Mouse (Mus musculus): Measurements from ENCODE around the gene Ino80b.

The Ino80b gene

DNA sequence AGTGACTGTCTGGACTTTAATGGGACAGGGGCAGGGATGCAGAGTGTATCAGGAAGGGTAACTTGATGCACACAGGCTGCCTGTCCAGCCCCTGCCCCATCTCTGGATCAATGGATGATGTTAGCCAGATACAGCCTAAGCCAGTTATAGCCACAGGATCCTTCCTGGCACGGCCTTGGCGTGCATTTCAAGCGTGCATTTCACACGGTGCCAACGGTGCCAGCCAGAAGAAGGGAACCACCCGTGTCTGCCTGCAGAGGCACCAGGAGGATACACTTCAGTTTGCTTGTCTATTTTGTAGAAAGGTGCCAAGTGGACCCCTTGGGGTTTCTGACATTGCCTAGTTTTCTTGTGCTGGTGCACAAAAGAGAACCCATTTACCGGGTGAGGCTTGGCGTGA is 14.8 kb upstream of the Ino80b start:
- DNase-seq (ENCODE audit: low read depth) = no peak

DNA sequence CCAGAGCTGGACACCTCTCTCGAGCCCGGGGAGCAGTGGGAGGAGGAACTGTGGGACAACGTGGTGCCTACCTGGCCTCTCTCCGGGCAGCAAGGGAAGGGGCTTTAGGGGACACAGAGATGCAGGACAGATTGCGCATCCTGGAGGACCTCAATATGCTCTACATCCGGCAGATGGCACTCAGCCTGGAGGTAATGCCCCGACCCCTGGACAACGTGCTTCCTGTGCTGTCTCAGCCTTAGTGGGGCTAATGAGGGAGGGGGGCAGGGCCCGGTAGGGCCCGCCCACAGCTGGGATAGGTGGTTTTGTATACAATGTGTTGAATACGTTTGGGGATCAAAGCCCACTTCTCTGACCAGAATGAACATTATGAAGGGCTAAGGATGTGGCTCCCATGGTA is 12.8 kb upstream of the Ino80b start:
- no peak for DNase-seq (ENCODE audit: low read depth)

DNA sequence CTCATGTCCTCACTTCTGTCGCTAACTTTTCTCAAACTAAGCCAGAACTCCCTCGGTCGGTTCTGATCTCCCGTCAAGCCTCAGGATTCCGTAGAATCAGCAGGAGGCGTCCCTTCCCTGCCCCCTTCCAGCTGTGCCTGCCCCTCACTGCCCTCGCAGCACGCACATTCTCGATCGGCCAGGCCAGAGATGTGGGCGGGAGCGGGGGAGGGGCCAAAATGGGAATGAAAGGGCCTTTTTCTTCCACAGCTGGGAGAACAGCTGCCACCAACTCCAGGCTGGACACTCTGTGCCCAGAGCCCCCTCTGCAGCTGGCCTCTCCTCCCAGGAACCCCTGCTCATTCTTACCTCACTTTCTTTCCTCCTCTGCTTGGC is 12.3 kb upstream of the Ino80b start:
- no peak for DNase-seq (ENCODE audit: low read depth)

DNA sequence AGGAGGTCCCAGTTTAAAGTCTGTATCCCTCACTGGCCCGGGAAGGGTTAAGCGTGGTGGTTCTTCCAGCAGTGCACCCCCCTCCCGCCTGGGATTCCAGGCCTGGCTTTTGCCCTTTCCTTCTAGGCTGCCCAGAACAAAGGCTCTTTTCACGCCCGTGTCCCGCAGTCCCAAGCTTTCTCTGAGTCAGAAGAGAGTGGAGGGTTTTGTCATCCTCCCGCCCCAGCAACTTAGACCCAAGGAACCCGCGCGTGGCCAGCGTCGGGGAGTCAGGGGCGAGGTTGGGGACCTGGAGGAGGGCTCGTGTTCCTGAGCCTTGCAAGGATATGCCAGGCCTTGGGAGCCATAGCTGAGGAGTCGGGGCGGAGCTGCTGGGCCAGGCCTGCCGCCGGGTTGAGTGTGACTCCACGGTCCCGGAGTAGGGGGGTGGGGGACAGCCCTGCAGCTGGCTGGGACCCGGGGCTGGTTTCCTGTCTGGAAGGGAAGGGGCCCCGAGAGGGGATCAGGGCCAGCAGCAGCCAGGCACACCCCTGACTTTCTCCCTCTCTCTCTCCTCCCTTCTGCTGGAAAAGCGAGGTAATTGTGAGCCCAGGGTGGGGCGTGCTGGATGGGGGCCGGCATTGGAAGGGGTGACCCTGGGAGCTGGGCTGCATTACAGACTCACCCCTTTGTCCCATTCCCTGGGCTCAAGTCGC is 11.8 kb upstream of the Ino80b start:
- DNase-seq (ENCODE audit: low read depth) = no peak

DNA sequence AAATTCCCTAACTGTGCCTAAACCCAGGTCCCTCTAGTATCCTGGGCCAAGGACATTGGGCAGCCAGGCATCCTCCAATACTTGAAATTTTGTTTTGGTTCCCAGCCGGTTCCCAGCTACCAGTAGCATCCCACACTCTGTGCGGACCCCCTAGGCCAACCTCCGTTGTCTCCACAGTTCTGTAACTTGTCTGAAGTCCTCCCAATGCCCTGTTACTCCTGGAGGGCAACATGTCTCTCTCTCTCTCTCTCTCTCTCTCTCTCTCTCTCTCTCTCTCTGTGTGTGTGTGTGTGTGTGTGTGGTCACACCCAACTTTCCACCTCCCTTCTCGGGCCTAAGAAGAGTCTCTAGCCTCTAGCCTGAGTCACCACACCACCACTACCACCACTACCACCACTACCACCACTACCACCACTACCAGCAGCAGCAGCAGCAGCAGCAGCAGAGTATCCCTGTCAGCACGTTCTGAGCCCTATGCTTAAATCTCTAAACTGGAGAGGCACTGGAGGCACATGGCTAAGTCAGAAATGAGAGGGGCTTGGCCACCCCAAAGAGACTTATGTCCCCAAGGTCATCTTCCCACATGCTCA is 11.2 kb upstream of the Ino80b start:
- DNase-seq (ENCODE audit: low read depth) = no peak

DNA sequence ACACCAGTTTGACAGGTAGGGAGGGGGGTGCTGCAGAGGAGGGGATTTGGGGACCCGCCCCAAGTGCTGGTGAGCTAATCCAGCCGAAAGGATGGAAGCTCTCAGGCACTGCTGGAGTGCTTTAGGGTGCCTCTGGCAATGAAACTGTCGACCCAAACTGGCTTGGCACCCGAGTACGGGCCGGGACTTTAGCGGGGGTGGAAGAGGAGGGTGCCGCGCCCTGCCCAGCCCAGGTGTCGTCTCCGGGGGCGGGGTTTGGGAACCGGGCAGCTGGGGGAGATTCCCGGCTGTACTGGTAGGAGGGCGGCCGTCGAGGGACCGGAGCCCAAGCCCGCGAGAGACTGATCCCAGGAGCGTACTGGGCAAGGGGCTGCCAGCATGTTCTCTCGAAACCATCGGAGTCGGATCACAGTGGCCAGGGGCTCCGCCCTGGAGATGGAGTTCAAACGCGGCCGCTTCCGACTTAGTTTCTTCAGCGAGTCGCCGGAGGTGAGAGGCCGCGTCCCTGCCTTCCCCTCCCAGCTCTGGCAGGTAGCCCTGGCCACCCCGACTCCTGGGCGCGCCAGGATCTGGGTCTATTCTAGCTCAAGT is 10.4 kb upstream of the Ino80b start:
- no peak for DNase-seq (ENCODE audit: low read depth)

DNA sequence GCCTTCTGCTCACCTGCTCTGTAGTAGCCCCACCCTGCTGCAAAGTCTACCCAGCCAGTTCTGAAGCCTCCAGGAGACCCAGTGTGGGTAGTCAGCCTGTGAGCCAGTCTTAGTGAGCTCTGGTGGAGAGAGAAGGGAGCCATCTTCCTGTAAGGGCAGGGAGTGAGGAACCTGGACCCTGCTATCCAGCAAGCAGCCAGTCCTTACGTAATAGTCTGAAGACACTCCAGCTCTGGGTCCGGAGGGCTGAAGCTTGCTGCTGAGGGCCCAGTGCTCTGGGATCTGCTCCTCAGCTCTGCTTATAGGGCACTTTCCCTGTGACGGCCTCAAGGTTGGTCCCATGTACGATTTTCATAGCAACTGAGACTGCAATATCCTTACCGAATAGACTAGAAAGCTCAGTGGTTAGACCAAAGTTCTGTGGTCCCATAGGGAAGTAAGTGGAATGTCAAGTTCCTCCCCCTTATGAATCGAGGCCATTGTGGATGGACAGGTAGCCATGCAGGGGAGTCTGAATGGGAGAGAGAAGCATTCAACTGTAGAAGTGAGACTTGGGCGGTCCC is 9.8 kb upstream of the Ino80b start, which contains the start of gene Rtkn:
Rtkn (plus strand) TSS at position 513 of the 563 bp plus-strand sequence.
- no peak for DNase-seq (ENCODE audit: low read depth)

DNA sequence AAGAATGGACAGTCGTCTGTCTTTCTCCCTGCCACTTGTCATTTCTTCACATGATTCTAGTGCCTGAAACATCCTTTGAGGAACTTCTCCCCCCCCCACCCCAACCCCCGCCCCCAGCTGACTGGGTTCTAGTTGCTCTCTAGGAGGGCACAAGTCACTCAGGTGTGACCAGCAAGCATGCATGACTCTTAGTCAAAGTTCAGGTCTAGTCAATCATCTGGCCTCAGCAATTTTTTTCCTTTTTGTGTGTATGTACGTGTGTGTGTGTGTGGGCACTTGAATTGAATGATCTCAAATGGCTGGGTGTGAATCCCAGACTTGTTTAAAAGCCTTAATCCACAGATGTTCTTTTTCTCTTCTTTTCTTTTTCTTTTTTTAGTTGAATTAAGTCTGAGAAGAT is 9.0 kb upstream of the Ino80b start:
- DNase-seq (ENCODE audit: low read depth) = no peak

DNA sequence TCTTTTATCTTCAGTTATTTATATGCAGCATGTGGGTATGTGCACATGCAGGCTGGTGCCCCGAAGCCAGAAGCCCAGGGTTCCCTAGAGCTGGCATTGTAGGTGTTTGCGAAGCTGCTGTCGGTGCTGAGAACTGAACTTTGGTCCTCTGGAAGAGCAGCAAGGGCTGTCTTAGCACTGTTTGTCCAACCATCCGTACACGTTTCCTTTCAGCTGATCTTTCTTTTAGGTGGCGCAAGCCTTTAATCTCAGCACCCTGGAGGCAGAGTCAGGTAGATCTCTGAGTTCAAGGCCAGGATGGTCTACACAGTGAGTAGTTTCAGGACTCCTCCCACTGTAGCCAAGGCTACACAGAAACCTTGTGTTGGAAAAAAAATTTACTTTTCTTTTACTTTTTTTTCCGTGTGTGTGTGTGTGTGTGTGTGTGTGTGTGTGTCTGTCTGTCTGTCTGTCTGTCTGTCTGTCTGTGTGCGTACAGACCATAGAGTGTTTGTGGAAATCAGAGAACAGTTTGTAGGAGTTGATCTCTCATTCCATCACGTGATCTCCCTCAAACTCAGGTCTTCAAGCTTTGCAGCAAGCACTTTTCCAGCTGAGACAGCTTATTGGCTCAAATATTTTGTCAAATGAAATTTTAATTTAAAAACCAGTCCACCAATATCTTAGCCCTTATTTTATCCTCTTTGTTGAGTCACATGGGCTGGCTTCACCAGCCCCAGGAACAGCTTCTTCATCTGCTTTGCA is 7.1 kb upstream of the Ino80b start:
- DNase-seq (ENCODE audit: low read depth) = no peak

DNA sequence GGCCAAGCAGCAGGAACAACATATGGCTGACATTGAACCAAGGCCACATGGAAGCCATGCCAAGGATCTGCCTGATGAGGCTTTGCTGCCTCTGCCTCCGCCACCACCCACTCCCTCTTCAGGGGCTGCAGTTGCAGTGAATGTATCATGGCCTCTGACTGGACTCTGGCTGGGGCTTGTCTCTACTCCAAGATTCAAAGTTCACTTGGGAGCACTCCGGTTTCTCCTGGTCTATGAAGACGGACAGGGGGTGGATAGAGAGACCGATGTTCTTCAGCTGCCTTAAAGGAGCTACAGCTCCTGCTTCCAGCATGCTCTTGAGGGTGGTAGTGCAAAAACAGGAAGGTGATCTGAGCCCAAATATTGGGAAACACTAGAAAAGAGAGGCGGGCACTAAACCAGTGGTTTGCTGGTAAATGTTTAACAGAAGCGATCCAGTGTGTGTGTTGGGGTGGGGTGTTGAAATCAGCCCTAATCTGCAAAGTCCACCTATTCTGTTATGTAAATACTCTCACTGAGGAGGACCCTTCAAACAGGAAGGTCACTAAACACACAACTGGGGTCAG is 6.3 kb upstream of the Ino80b start:
- DNase-seq (ENCODE audit: low read depth) = no peak

DNA sequence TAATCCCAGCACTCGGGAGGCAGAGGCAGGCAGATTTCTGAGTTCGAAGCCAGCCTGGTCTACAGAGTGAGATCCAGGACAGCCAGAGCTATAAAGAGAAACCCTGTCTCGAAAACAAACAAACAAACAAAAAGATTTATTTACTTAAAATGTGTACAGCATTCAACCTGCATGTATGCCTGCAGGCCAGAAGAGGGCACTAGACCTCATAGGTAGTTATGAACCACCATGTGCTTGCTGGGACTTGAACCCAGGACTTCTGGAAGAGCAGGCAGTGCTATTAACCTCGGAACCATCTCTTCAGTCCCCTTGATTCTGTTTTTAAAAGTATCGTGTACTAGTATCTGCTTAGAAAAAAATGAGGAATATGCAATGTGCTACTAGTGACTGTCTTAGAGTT is 2.2 kb upstream of the Ino80b start:
- no peak for DNase-seq (ENCODE audit: low read depth)

DNA sequence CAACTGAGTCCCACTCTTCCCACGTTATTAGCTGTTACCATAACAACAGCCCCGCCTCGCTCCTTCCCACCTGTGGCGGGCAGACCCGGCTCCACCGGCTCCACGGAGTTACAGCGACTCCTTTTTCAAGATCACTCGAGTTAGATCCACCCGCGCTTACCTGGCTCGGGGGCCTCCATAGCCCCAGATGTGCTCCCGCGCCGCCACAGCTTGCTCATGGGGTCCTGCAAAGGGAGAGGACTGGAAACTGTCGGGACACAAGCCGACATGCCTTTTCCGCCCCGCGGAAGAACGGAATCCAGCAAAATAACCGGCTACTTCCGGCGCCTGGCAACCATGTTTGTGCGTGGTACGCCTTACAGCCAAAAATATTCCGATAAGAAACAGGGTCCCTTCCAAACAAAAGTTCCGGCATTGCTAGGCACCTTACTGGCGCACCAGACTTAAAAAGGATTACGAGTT is 349 bp downstream of the Ino80b start:
- DNase-seq (ENCODE audit: low read depth) = peak; percentile 97

DNA sequence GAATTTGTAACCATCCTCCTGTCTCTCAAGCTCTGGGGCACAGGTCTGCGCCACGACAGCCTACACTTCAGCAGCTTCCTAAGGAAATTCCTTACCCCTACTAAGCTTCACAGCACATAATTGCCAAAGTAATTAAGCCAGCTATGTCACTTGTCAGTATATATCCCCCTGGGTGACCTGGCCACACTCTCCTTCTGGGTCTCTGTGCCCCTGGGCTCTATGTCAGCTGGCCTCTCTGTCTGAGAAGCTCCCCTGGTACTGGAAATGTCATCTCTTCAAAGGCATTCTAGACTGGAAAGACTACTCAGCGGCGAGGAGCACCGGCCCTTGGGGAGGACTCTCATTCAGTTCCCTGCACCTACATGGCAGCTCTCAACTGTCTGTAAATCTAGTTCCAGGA is 2.3 kb downstream of the Ino80b start:
- no peak for DNase-seq (ENCODE audit: low read depth)

DNA sequence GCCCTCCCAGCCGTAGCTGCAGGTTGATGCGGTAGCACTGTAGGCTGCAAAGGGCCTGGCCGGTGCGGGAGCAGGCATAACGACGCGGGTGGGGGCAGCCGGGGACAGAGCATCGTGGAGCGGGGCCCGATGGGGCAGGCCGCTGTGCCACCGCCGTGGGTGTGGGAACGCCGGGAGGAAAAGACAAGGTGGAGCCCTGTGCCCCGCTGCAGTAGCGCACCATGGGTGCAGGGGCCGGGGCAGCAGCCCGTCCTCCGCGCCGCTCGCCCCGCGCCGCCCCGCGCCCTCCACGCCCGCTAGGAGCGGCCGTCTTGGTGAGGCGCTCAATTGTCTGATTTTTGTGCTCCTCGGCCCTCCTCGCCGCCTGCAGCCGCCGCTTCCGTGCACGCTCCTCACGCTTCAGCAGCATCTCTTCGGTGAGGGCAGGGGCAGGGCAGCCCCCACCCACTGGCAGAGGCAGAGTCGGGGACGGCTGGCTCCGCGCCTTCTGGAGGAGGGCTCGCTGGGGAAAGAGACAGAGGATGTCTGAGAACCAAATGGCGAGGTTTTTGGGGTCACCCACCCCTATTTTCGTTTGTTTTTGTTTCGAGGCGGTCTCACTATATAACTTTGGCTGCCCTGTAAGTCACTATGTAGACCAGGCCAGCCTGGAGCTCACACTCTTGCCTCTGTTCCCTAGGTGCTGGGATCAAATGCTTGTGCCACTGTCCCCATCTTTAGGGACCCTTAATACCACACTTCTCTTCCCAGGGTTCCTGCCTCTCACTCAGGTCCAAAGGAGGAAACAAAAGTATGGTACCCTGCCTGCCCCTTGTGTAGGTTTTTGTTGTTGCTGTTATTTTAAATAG is 3.1 kb downstream of the Ino80b start:
- DNase-seq (ENCODE audit: low read depth) = no peak

DNA sequence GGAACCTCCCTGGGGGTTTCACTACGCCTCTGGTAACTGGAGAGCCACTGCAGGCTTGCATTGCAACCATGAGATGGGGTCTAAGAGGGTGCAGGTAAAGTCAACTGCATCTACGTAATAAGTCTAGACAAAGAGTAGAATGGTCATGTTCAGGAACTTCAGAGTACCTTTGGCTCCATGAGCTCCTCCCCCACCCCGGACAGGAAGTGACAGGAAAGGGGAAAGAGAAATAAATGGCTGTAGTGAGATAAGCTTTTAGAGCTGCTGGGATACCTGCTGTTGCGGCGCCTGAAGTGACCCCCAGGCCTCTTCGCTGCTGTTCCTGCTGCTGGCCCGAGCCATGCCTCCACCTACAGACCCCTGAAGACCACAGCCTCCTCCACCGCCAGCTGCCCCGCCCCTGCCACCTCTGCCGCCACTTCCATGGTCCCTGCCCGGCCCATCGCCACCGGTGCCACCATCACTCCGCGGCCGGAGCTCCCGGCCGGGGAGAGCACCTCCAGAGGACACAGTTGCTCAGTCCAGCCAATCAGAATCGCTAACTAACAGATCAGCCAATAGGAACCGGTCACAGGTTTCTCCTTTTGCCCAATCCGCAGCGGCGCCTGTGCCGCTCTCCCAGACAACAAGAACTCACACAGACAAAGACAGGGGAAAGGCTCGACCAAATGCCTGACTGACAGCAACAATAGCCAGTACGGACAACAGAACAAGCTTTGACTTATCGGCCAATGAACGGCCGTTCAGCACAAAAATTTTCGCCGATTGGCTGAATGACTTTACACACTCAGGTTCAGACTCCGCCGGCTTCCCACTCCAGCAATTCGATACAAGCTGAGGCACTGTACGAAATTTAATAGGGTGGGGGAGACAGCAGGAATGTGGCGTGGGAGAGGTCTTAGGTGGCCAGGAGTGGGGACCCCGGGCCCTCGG is 4.0 kb downstream of the Ino80b start, which contains the start of gene Wbp1:
Wbp1 (minus strand) TSS at position 630 of the 933 bp plus-strand sequence.
- DNase-seq (ENCODE audit: low read depth) = peak; percentile 95

DNA sequence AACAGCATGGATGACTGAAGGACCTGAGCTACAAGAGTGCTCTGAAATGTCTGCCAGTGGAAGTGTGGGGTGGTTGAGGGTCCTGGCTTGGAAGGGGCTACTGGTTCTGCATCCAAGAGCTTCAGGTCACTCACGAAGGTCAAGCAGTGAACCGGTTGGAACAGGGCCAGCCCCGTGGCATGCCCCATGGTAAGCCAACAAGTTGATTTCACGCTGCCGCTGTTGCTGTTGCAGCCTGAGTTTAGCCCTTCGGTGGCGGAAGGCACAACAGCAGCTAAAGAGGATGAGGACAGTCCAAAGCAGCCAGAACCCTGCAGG is 5.5 kb downstream of the Ino80b start:
- DNase-seq (ENCODE audit: low read depth) = no peak

DNA sequence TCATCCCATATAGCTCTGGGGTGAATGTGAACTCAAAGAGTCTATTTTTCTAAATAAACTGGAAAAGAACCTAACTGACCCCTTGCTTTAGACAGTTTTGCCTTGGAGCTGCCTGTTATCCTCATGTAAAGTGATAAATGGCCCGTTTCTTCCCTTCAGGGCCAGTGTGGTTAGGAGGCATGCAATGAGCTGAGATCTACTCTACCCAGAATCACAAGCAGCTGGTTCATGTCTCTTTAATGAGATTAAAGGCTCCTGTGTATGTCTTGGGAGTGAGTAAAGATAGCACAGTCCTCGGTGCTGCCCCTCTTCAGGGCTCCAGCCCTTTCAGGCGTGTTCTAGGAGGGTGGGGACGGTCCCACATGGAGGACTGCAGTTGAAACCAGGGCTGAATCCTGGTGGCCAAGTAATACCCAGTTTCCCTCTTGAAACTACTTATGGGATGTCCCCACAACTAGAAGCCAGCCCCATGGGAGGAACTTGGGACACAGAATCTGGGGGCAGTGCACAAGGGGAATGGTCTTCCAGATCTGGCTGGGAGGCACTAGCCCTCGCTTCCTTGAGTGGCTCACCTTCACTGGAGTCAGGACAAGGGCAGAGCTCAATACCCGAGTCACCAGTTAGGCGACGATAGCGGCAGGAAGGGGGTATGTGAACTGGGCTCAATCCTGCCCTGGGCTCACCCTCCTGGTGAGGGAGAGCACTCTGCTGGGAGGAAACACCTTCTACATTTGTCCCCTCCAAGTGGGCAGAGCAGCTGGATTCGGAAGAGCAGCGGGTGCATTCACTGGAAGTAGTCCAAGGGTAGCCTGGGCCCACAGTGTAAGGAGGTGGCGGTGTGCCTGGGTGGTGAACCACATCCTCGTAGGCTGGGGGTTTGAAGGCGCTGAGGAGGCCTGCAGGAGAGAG is 6.2 kb downstream of the Ino80b start:
- no peak for DNase-seq (ENCODE audit: low read depth)

DNA sequence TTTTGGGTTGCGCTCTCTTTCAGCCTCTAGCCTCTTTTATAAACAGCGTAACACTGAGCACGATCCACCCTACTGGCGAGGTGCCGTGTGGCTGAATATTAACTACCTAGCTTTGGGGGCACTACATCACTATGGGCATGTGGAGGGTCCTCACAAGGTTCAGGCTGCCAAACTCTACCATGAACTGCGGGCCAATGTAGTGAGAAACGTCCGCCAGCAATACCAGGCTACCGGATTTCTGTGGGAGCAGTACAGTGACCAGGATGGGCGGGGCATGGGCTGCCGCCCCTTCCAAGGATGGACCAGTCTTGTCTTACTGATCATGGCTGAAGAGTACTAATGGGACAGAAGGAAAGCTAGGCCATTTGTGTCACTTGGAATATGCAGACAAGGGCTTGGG is 6.9 kb downstream of the Ino80b start:
- no peak for DNase-seq (ENCODE audit: low read depth)

DNA sequence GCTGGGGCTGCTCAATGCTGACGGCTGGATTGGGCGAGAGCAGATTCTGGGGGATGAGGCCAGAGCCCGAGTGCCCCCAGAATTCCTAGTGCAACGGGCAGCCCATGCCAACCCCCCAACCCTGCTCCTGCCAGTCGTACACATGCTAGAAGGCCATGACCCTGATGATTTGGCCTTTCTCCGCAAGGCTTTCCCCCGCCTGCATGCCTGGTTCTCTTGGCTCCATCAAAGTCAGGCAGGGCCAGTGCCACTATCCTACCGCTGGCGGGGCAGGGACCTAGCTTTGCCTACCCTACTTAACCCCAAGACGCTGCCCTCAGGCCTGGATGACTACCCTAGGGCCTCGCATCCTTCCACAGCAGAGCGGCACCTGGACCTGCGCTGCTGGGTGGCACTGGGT is 7.6 kb downstream of the Ino80b start:
- DNase-seq (ENCODE audit: low read depth) = no peak

Measured in c-Kit-positive CD71-negative TER-119-negative erythroid progenitor cells, embryonic 14.5 days (primary cell).